Mouse (Mus musculus) liver, adult 2 months (tissue): ENCODE data around the gene Olfr643. TPM values are rescaled to one million over a fixed set of nuclear protein-coding genes. Genes with fewer than 3 reads are reported as not detected.

Experiments
- DNase-seq: peaks from one replicate; pipeline ENCODE4 v3.0.0-alpha.2; 2011; ENCODE audit warnings: low read depth, low spot score; ENCODE audit errors: extremely low read depth
- H3K27ac ChIP-seq: fragments of 200-500 bp; replicated peaks from 2 replicates; pipeline ENCODE4 v1.5.1; 2012; ENCODE audit warnings: low read depth, mild to moderate bottlenecking, control low read depth, inconsistent platforms, low read length; ENCODE audit not compliant: insufficient read depth
- H3K27me3 ChIP-seq: fragments of 200-500 bp; 2 replicates; pipeline ENCODE4 v1.6.1; 2012; ENCODE audit warnings: mild to moderate bottlenecking, moderate library complexity, low read length, inconsistent platforms; ENCODE audit not compliant: control insufficient read depth, insufficient read depth
- H3K36me3 ChIP-seq: fragments of 200-500 bp; 2 replicates; pipeline ENCODE4 v1.6.1; 2012; ENCODE audit warnings: low read length, inconsistent platforms; ENCODE audit not compliant: control insufficient read depth, insufficient read depth
- H3K4me1 ChIP-seq: fragments of 200-500 bp; 2 replicates; pipeline ENCODE4 v1.6.1; 2011; ENCODE audit warnings: low read length; ENCODE audit not compliant: control insufficient read depth, insufficient read depth
- H3K4me3 ChIP-seq: fragments of 200-500 bp; 2 replicates; pipeline ENCODE4 v1.5.1; 2011; ENCODE audit warnings: low read depth, mild to moderate bottlenecking, control low read depth, low read length, moderate library complexity; ENCODE audit not compliant: insufficient read depth
- H3K79me2 ChIP-seq: fragments of 200-500 bp; 2 replicates; pipeline ENCODE4 v1.6.1; 2012; ENCODE audit warnings: inconsistent platforms, mild to moderate bottlenecking, low read length, moderate library complexity; ENCODE audit not compliant: control insufficient read depth, insufficient read depth
- H3K9ac ChIP-seq: fragments of 200-500 bp; 2 replicates; pipeline ENCODE4 v1.6.1; 2012; ENCODE audit warnings: low read depth, mild to moderate bottlenecking, control low read depth, inconsistent platforms, low read length
- CTCF ChIP-seq: fragments of 200-500 bp; IDR thresholded peaks from 2 replicates; pipeline ENCODE4 v1.5.1; 2011; ENCODE audit warnings: low read depth, low read length, control low read depth
- POLR2A ChIP-seq: fragments of 200-500 bp; IDR thresholded peaks from 2 replicates; pipeline ENCODE4 v1.6.1; 2011; ENCODE audit warnings: low read length, control low read depth; ENCODE audit not compliant: insufficient read depth; ENCODE audit errors: extremely low read depth
- WGBS: fragments of 180-500 bp; shearing (Covaris S2); methylation state at CpG from one replicate; pipeline ENCODE4 v1.1.7; 2018; 5-methylcytosine and 5-hydroxymethylcytosine counted together
- polyA plus RNA-seq: library from polyadenylated mRNA; depleted of rRNA; stranded (reverse); fragments of >200 nt; gene quantifications from 2 replicates; pipeline ENCODE4 v1.2.3, GENCODE M21; 2012
- total RNA-seq: library from RNA; depleted of rRNA; stranded (reverse); fragments of >200 nt; gene quantifications from 2 replicates; pipeline ENCODE4 v1.2.3, GENCODE M21; 2014

Olfr643 gene
- total and polyA plus RNA-seq, 2 experiments = not detected

DNA sequence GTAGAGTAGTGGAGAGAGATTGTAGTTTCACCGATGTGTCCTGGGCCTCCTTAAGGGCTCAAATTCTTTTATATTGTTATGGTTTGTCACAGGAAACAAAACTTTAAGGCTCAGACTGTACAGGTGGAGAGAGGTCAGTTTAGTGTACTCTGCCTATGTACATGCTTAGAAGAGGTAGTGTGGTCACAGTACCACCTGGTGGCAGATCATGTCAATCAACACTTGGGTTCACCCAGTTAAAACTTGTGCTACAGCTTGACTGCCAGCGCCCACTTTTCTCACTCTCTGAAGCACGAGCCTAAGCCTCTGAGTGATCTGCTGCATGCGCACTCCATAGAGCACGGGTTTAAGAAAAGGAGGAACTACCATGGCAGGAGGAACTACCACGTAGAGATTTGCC, 29.9 kb upstream of the Olfr643 start:
- H3K36me3 ChIP-seq = no peaks in the 10 kb centered on the region
- DNase-seq = no peak
- H3K4me3 ChIP-seq = no peak overlapping the region
- H3K9ac ChIP-seq = no peak overlapping the region
- no peaks in the 10 kb centered on the region for H3K79me2 ChIP-seq
- H3K27me3 ChIP-seq = no peaks in the 10 kb centered on the region
- no peaks in the 10 kb centered on the region for H3K4me1 ChIP-seq
- 70% methylated on average over 6 of the region's 6 CpGs for WGBS
- TF ChIP-seq CTCF = no peak
- TF ChIP-seq POLR2A = no peak
- no peak overlapping the region for H3K27ac ChIP-seq

DNA sequence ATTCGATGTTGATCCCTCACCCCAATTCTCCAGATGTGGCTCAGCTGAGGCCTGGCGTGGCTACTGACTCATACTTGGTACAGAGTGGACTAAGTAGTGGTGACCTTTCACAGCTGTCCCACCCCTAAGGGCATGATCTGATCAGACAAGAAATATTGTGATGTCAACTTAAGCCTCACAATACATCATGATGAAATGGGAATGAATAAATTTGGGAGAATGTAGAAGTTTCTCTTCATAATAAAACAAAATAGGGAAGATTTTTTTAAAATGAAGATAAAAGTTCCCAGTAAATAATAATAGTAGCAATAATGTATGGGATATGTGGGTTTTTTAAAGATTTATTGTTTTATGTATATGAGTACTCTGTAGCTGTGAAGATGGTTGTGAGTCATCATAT, 13.3 kb upstream of the Olfr643 start, which contains the start of gene Ubqlnl:
TSS of gene Ubqlnl (minus strand) at position 101 of the 400 bp plus-strand sequence.
- TF ChIP-seq POLR2A (no peak), CTCF (no peak)
- no peak for DNase-seq
- H3K4me1 ChIP-seq = no peaks in the 10 kb centered on the region
- no peak within 1 kb of the TSS for H3K9ac ChIP-seq
- no peaks in the 10 kb centered on the region for H3K36me3 ChIP-seq
- H3K27me3 ChIP-seq = no peaks in the 10 kb centered on the region; the same call in 1 of the 2 replicates
- WGBS = 84% methylated on average over 2 of the region's 2 CpGs
- H3K27ac ChIP-seq = no peak within 1 kb of the TSS
- H3K4me3 ChIP-seq = no peak within 1 kb of the TSS
- H3K79me2 ChIP-seq = no peaks in the 10 kb centered on the region

DNA sequence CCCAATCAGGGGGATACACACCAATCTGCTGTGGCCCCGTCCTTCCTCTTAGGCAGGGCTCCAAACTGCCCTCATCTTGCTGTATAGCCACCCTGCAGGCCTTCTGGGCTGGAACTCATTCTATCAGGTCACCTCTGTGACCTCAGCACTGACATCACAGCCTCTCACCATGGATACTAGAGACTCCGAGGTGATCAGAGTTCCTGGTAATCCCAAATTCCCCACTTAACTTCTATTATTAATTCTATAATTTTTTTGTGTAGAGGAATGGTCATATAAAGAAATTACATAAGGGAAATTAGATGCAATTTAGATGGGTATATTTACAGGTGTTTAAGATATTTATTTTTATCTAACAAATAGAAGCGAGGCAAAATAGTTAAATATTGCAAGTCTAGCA, 6.0 kb upstream of the Olfr643 start, which contains the start of gene Ubqln3:
TSS of gene Ubqln3 (minus strand) at position 101 of the 400 bp plus-strand sequence.
- Histone ChIP-seq H3K9ac (no peak within 1 kb of the TSS), H3K27me3 (no peaks in the 10 kb centered on the region; the same call in 1 of the 2 replicates), H3K4me3 (no peak within 1 kb of the TSS), H3K79me2 (no peaks in the 10 kb centered on the region), H3K27ac (no peak within 1 kb of the TSS), H3K4me1 (no peaks in the 10 kb centered on the region), H3K36me3 (no peaks in the 10 kb centered on the region)
- DNase-seq = no peak
- TF ChIP-seq POLR2A (no peak), CTCF (no peak)
- WGBS = 63% methylated on average over 3 of the region's 3 CpGs

DNA sequence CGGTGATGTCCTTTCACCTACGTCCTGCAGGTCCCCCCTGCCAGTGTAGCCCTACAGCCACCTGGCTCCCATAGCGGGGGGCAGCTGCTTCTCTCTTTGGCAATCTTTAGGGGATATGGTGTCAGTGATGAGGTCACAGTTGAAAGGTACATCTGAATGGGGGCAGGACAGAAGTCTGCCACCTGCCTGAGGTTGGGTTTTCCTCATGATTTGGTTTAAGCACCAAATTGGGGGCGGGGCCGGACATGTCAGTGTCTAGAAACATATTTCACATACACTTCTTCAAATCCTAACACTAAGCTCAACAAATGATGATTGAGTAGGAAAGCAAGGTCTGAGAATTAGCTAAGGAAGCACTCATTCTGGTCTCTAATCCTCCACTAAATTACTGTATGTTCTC, 7.5 kb downstream of the Olfr643 start, which contains the start of gene Ubqln5:
TSS of gene Ubqln5 (minus strand) at position 101 of the 400 bp plus-strand sequence.
- Histone ChIP-seq H3K9ac (no peak within 1 kb of the TSS), H3K27me3 (no peaks in the 10 kb centered on the region), H3K4me1 (no peaks in the 10 kb centered on the region), H3K4me3 (no peak within 1 kb of the TSS), H3K36me3 (no peaks in the 10 kb centered on the region), H3K27ac (no peak within 1 kb of the TSS), H3K79me2 (no peaks in the 10 kb centered on the region)
- 87% methylated on average over 5 of the region's 5 CpGs for WGBS
- no peak for DNase-seq
- TF ChIP-seq POLR2A (no peak), CTCF (no peak)

DNA sequence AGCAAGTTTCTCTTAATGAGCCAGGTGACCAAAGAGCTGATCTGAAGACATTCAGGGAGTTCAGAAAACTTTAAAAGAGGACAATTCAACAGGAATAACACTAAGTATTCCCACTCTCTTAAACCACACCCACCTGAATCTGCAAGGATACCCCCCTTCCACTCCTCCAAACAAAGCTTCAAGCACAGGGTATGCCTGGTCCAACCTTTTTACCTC, 32.5 kb downstream of the Olfr643 start, which contains the start of gene Olfr646:
TSS of gene Olfr646 (plus strand) at position 117 of the 216 bp plus-strand sequence.
- no peak within 1 kb of the TSS for H3K4me3 ChIP-seq
- TF ChIP-seq CTCF (no peak), POLR2A (no peak)
- H3K27me3 ChIP-seq = no peaks in the 10 kb centered on the region
- no peak within 1 kb of the TSS for H3K27ac ChIP-seq
- H3K9ac ChIP-seq = no peak within 1 kb of the TSS
- H3K36me3 ChIP-seq = no peaks in the 10 kb centered on the region
- no peak for DNase-seq
- H3K4me1 ChIP-seq = no peaks in the 10 kb centered on the region
- no peaks in the 10 kb centered on the region for H3K79me2 ChIP-seq

DNA sequence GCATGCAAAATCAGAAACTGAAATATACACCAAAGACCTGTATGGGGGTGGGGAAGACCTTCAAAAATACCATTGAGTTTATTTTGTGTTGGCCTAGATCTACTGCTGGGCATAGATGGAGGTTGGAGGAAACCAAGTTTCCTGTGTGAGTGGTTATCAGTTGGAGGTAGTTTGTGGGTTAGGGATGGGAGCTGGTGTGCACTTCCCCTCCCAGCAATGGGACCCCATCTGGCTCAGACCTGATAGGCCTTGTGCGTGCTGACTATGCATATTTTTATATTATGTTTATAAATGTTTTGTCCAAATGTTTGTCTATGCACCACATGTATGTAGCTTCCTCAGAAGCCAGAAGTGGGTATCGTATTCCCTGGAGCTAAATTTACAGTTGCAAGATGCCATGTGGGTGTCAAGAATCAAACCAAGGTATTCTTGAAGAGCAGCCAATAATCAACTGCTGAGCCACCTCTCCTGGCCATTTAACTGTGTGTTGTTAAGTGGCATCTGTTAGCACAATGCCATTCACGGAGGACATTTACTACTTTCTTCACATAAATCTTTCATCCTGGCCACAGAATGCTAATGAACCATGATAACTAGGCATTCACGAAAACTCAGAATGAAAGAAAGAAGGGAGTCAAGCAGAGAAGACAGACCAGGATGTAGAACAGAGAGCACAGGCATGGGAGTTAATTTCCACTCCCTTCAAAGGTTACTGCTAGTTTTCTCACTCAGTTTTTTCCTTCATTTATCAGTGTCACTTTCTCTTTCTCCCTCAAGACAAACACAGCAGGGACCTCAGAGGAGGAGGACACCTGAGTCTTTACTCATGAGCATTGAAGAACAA, 33.1 kb downstream of the Olfr643 start:
- WGBS = 67% methylated on average over 4 of the region's 4 CpGs

More for the DNA sequence above, 33.1 kb downstream of the Olfr643 start:
- TF ChIP-seq CTCF (no peak), POLR2A (no peak)
- Histone ChIP-seq H3K27me3 (no peaks in the 10 kb centered on the region), H3K36me3 (no peaks in the 10 kb centered on the region), H3K4me1 (no peaks in the 10 kb centered on the region), H3K9ac (no peak overlapping the region), H3K79me2 (no peaks in the 10 kb centered on the region), H3K27ac (no peak overlapping the region), H3K4me3 (no peak overlapping the region)
- DNase-seq = no peak
